Mouse (Mus musculus) activated CD4-positive, CD25-positive, alpha-beta regulatory T cell (primary cell): ENCODE data around the gene Kcnj2. TPM values are rescaled to one million over a fixed set of nuclear protein-coding genes. Genes with fewer than 3 reads are reported as not detected.

Experiments
- polyA plus RNA-seq, 2 experiments: library from polyadenylated mRNA; unstranded; fragments of 100-300 nt; shearing (Covaris generic); gene quantifications; one replicate each; pipeline ENCODE4 v1.2.1; 2017

Kcnj2 gene
- under 1 TPM in 1 of 2 experiments, not detected in 1; 0.12 TPM for polyA plus RNA-seq

DNA sequence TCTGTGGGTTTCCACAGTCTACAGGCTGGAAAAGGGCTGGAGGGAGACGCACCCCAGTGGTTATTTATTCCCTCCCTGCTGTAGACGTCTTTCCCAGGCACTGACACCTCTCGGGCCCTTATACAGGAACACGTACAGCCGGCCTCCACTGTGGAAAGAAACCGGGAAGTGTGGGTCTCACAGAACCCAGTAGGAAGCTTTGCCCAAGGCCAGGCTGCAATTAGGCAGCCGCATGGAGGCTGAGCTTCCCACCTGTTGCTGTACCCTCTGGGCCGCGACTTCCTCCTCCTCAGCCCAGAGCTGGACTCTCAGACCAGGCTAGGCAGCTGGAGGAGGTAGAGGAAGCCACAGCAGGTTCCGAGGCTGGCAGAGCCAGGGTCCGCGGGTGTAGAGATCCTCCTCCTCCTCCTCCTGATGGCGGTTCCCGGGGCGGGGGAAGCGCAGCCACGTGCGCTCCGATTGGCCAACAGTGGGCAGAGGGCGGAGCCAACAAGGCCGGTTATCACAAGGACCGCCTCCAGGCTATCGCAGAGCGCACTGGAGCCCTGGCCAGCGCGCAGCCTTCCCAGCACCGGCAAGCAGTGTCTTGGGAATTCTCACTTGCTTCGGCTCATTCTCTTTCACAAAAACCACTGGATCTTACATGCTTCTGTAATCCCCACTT lies at the start of gene Kcnj2:
Gene Kcnj2 (plus strand): TSS at position 530 of the 664 bp plus-strand sequence.

Other genes starting within 250 kb of the Kcnj2 start
- under 1 TPM in 1 of 2 experiments, not detected in 1; 0.55 TPM for gene Kcnj16, start 98.1 kb upstream of the Kcnj2 start, polyA plus RNA-seq